Mouse (Mus musculus) erythroblast, embryonic 14.5 days (primary cell): ENCODE results near the gene Tfdp1.

Source experiments
- GATA1 ChIP-seq: IDR thresholded peaks from 2 replicates; pipeline ENCODE4 v1.6.1; 2012; ENCODE audit warnings: low read length, inconsistent platforms, mixed read lengths
- TAL1 ChIP-seq: IDR thresholded peaks from 3 replicates; pipeline ENCODE4 v1.6.1; 2012; ENCODE audit warnings: low read length, inconsistent platforms, mixed read lengths

DNA sequence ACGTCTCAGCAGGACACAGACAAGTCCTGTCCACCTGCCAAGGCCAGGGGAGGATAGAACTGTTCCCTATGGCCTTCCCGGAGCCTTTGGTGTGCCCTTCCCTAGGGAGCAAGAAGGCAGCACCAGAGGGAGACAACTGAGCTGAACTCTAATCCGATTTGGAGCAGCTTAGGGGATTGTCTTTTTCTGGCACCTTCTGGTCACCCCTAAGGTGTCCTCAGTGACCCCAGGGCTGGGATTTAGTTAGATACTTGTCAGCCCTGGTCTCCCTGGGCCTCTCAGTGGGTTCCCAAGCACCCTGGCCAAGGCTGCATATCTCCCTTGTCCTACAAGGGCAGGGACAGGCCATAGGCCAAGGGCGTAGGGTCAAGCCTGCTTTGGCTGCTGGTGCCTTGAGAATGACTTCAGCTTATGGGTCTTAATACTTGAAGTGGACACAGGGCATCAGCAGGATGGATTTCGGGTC lies 66.1 kb downstream of the Tfdp1 start, which contains the start of gene Grk1:
- no peak for TF ChIP-seq GATA1
- TF ChIP-seq TAL1, result no peak
